Mouse (Mus musculus): ENCODE data around the gene Kcnip4. TPM values are rescaled to one million over a fixed set of nuclear protein-coding genes. Genes with fewer than 3 reads are reported as not detected.

Kcnip4 gene
- total RNA-seq, 1 experiment, result 0.09 TPM

DNA sequence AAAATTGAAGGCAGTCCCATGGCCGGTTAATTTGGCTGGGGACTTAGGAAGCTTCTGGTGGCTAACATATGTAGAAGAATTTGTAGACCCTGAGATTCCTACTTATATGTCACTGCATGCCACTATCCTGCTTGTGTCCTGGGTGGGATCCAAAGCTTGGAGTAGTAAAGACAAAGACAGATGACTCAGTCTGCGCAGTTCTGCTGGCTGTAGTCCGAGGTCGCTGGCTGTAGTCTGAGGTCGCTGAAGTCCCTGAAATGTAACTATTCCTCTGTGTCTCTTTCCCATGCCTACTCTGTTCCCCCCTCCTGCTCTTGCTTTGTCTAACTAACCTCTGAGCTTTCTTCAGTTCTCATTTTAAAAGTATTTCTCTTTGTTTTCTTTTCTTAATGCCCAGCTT lies 1114.4 kb downstream of the Kcnip4 start:
- no peak overlapping the region for H3K9ac ChIP-seq (ENCODE audit: insufficient read depth, low read depth, low read length, poor library complexity, severe bottlenecking)
- in situ Hi-C loops (cut with MboI; ENCODE audit: low sequenced_read_pairs in 2 of 2, unreplicated experiment in 2 of 2), result no loop called here

GRCm38 (mm10) chr5:48408276-48408675 lies 1116.4 kb downstream of the Kcnip4 start:
- Histone ChIP-seq H3K9ac (ENCODE audit: insufficient read depth, low read depth, low read length, poor library complexity, severe bottlenecking) (no peak overlapping the region), H3K4me3 (ENCODE audit: insufficient read depth in 1 of 2, low read depth in 1 of 2, low read length in 2 of 2, poor library complexity in 1 of 2, severe bottlenecking in 1 of 2) (no peak overlapping the region), H3K27ac (ENCODE audit: insufficient read depth, low read depth, low read length, poor library complexity, severe bottlenecking) (no peak overlapping the region), H3K4me1 (ENCODE audit: control insufficient read depth in 2 of 2, insufficient read depth in 2 of 2, low read length in 2 of 2, poor library complexity in 1 of 2) (no peaks in the 10 kb centered on the region), H3K36me3 (ENCODE audit: control insufficient read depth, insufficient read depth, low read length, poor library complexity, severe bottlenecking) (no peaks in the 10 kb centered on the region), H3K9me3 (ENCODE audit: control insufficient read depth, insufficient read depth, low read depth, low read length) (no peaks in the 10 kb centered on the region)
- in situ Hi-C loops (cut with MboI; ENCODE audit: low sequenced_read_pairs in 2 of 2, unreplicated experiment in 2 of 2), result no loop called here
- TF ChIP-seq CHD2 (IDR thresholded peaks at IDR 0.05; ENCODE audit: low read depth, low read length) (no peak), HCFC1 (IDR thresholded peaks at IDR 0.05; ENCODE audit: borderline replicate concordance, insufficient read depth, low read length) (no peak), ZNF384 (IDR thresholded peaks at IDR 0.05; ENCODE audit: low read depth, low read length) (no peak), MAFK (IDR thresholded peaks at IDR 0.05; ENCODE audit: insufficient read depth, low read depth, low read length) (no peak), ZC3H11A (IDR thresholded peaks at IDR 0.05; ENCODE audit: borderline replicate concordance, low read depth, low read length) (no peak)
- DNase-seq (ENCODE audit: low read depth, low spot score), result no peak

More for the DNA sequence above, 1114.4 kb downstream of the Kcnip4 start:
- Histone ChIP-seq H3K36me3 (ENCODE audit: control insufficient read depth, insufficient read depth, low read length, poor library complexity, severe bottlenecking) (no peaks in the 10 kb centered on the region), H3K9me3 (ENCODE audit: control insufficient read depth, insufficient read depth, low read depth, low read length) (no peaks in the 10 kb centered on the region), H3K4me1 (ENCODE audit: control insufficient read depth in 2 of 2, insufficient read depth in 2 of 2, low read length in 2 of 2, poor library complexity in 1 of 2) (no peaks in the 10 kb centered on the region), H3K27ac (ENCODE audit: insufficient read depth, low read depth, low read length, poor library complexity, severe bottlenecking) (no peak overlapping the region), H3K4me3 (ENCODE audit: insufficient read depth in 1 of 2, low read depth in 1 of 2, low read length in 2 of 2, poor library complexity in 1 of 2, severe bottlenecking in 1 of 2) (no peak overlapping the region)
- TF ChIP-seq ZC3H11A (IDR thresholded peaks at IDR 0.05; ENCODE audit: borderline replicate concordance, low read depth, low read length) (no peak), CHD2 (IDR thresholded peaks at IDR 0.05; ENCODE audit: low read depth, low read length) (no peak), MAFK (IDR thresholded peaks at IDR 0.05; ENCODE audit: insufficient read depth, low read depth, low read length) (no peak), HCFC1 (IDR thresholded peaks at IDR 0.05; ENCODE audit: borderline replicate concordance, insufficient read depth, low read length) (no peak), ZNF384 (IDR thresholded peaks at IDR 0.05; ENCODE audit: low read depth, low read length) (no peak)
- no peak for DNase-seq (ENCODE audit: low read depth, low spot score)

- H3K4me3 ChIP-seq (ENCODE audit: insufficient read depth in 1 of 2, low read depth in 1 of 2, low read length in 2 of 2, poor library complexity in 1 of 2, severe bottlenecking in 1 of 2), result no peak overlapping the region
- no peaks in the 10 kb centered on the region for H3K36me3 ChIP-seq (ENCODE audit: control insufficient read depth, insufficient read depth, low read length, poor library complexity, severe bottlenecking)
- TF ChIP-seq HCFC1 (IDR thresholded peaks at IDR 0.05; ENCODE audit: borderline replicate concordance, insufficient read depth, low read length) (no peak), ZNF384 (IDR thresholded peaks at IDR 0.05; ENCODE audit: low read depth, low read length) (no peak)
- no peak overlapping the region for H3K9ac ChIP-seq (ENCODE audit: insufficient read depth, low read depth, low read length, poor library complexity, severe bottlenecking)
- in situ Hi-C loops (cut with MboI; ENCODE audit: low sequenced_read_pairs in 2 of 2, unreplicated experiment in 2 of 2), result no loop called here
- H3K4me1 ChIP-seq (ENCODE audit: control insufficient read depth in 2 of 2, insufficient read depth in 2 of 2, low read length in 2 of 2, poor library complexity in 1 of 2), result no peaks in the 10 kb centered on the region
- no peak for DNase-seq (ENCODE audit: low read depth, low spot score)
- no peak overlapping the region for H3K27ac ChIP-seq (ENCODE audit: insufficient read depth, low read depth, low read length, poor library complexity, severe bottlenecking)
- no peaks in the 10 kb centered on the region for H3K9me3 ChIP-seq (ENCODE audit: control insufficient read depth, insufficient read depth, low read depth, low read length)
Measured at GRCm38 (mm10) chr5:48402497-48402896, 1122.2 kb downstream of the Kcnip4 start.

DNA sequence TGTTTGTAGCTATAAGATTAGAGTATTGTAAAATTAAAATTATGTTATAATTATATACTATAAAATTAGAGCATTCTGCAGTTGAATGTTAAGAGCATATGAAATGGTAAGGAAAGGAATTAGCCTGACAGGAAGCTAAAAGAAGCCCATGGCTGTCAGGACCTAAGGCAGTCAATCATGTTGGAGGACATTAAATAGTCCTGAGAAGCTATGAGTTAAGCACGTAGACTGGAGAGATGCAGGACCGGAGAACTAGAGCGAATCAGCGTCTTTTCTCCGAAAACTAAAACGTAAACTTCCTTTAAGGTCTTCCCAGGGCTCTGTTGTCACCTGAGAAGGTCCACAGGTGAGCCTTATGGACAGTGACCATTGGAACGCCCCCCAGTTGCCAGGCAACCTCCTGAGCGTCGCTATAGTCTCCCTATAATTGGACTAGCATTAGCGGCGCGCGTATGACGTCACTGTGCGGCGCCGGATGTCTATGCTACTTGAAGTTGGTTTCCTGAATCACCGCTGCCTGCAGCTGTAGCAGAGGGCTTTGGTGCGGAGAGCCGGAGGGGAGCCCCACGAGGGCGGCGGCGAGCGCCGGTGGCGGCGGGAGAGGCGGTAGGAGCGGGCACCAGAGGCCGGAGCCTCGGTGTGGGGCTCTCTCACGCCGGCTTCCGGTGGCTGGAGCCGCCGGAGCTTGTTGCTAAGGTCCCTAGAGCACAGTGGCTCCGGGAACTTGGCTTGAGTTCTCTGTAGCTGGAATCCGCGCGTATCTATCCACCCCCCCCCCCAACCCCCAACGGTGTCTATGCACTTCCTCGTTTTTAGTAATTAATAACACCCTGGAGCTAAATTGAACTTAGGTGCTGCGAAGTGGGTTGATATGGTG lies 1152.6 kb downstream of the Kcnip4 start:
- Histone ChIP-seq H3K4me3 (ENCODE audit: insufficient read depth in 1 of 2, low read depth in 1 of 2, low read length in 2 of 2, poor library complexity in 1 of 2, severe bottlenecking in 1 of 2) (peak overlapping the region; percentile 86 to 90), H3K9me3 (ENCODE audit: control insufficient read depth, insufficient read depth, low read depth, low read length) (no peaks in the 10 kb centered on the region), H3K36me3 (ENCODE audit: control insufficient read depth, insufficient read depth, low read length, poor library complexity, severe bottlenecking) (peaks cover 4% of the 10 kb centered on the region), H3K27ac (ENCODE audit: insufficient read depth, low read depth, low read length, poor library complexity, severe bottlenecking) (no peak overlapping the region), H3K4me1 (ENCODE audit: control insufficient read depth in 2 of 2, insufficient read depth in 2 of 2, low read length in 2 of 2, poor library complexity in 1 of 2) (no peaks in the 10 kb centered on the region), H3K9ac (ENCODE audit: insufficient read depth, low read depth, low read length, poor library complexity, severe bottlenecking) (peak overlapping the region; percentile 92)
- in situ Hi-C loops (cut with MboI; ENCODE audit: low sequenced_read_pairs in 2 of 2, unreplicated experiment in 2 of 2), result no loop called here
- TF ChIP-seq HCFC1 (IDR thresholded peaks at IDR 0.05; ENCODE audit: borderline replicate concordance, insufficient read depth, low read length) (peak; percentile 83), CHD2 (IDR thresholded peaks at IDR 0.05; ENCODE audit: low read depth, low read length) (no peak)
- peak; percentile 95 for DNase-seq (ENCODE audit: low read depth, low spot score)

Measured in ES-E14 (cell line).